Mouse (Mus musculus): ENCODE results near the gene Lypd8. TPM values are rescaled to one million over a fixed set of nuclear protein-coding genes. Genes with fewer than 3 reads are reported as not detected.
"Not testable (repeated sequence)": the region's sequence is repeated elsewhere in the genome, so short reads cannot be mapped to it uniquely, and the experiment has no call there.

Lypd8 gene
- total RNA-seq, 2 experiments from 2014 or later, result not detected

DNA sequence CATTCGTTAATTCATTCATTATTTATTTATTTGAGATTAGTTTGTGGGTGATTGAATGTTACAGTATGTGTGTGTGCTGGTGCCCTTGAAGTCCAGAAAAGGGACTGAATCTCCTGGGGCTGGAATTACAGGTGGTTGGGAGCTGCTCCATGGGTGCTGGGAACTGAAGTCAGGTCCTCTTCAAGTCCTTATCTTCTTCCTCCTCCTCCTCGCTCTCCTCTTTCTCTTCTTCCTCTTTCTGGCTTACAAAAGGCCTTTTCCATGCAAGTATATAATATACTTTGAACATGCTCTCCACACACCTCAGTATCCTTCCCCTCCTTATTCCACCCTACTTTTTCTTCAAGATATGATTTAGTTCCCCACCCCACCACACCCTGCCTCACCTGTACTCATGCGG is 21.8 kb upstream of the Lypd8 start:
- no peak for TF ChIP-seq CTCF (conservative IDR thresholded peaks at IDR 0.05)
- H3K27ac ChIP-seq, result no peak overlapping the region
- no peak overlapping the region for H3K4me3 ChIP-seq
- DNase-seq (ENCODE audit: low spot score in 2 of 2), result no peak

DNA sequence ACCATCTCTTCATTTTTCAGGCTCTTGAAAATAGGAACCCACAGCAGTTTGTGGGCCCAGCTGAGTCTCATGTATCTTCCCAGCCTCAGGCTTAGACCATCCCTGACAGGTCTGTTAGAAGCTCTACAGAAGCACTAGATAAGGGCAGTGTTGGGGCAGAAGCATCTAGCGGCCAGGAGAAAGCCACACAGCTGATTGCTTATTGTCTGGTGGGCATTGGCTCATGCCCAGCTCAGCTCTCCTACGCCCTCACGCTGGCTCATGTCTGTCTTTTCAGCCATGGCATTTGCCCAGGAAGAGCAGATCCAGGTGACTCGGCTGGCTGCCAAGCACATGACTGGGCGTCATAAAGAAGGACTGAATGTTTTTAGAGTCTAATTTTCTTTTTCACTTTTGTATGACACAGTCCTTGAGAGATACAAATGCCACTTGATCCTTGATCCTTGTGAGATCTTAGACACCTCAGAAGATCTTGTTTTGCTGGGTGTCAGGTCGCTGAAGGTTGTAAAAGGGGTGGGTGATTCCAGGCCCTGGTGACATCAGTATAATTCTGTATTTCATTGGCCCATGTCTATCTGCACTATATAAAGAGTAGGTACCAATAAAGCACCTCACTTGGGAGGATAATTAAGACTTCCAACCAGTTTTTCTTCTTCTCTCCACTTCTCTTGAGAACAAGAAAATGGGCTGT is 20.9 kb upstream of the Lypd8 start:
- no peak overlapping the region for H3K27ac ChIP-seq
- no peak for TF ChIP-seq CTCF (conservative IDR thresholded peaks at IDR 0.05)
- no peak overlapping the region for H3K4me3 ChIP-seq
- DNase-seq (ENCODE audit: low spot score in 2 of 2), result no peak

DNA sequence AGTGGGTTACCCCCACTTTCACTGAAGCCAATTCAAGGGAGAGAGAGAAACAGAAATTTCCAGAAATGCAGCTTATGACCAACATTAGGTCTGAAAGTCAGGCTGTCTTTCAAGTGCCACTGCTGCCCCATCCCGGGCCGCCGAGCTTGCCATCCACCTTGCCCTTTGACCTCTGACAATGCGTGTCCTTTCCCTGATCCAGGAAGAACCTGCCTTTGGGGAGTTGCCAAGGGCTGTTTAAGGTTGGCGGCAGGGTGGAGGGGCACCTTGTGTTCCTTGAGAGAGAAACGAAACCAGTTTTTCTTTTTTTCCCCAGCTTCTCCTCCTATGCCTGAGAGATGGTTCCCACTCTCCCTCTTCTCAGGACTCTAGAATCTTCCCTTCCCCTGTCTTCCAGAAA is 16.3 kb upstream of the Lypd8 start:
- DNase-seq (ENCODE audit: low spot score in 2 of 2); H3K4me3 ChIP-seq; H3K27ac ChIP-seq: not testable (repeated sequence)

DNA sequence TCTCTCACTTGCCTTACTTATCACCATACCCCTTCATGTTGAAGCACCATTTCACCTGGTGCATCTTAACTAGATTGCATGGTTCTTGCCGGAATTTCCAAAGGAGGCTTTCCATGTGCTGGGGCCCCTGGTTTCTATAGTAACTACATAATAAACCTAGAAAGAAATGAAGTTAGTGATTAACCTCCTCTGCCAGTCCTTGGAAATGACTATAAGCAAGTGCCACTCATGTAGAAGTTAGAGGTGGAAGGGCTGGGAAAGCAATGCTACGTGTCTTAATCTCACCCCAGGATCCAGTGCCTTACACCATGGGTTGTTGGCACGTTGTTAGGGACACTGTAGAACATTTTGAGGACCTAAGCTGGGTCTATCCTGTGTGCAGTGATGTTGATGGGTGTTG is 14.4 kb upstream of the Lypd8 start:
- no peak overlapping the region for H3K27ac ChIP-seq
- H3K4me3 ChIP-seq, result no peak overlapping the region
- no peak for DNase-seq (ENCODE audit: low spot score in 2 of 2)
- no peak for TF ChIP-seq CTCF (conservative IDR thresholded peaks at IDR 0.05)

GRCm38 (mm10) chr11:58366191-58366590 is 12.7 kb upstream of the Lypd8 start:
- H3K27ac ChIP-seq; DNase-seq (ENCODE audit: low spot score in 2 of 2); H3K4me3 ChIP-seq: not testable (repeated sequence)

- Histone ChIP-seq H3K27ac (no peak overlapping the region), H3K4me3 (no peak overlapping the region)
- TF ChIP-seq CTCF (conservative IDR thresholded peaks at IDR 0.05), result no peak
- DNase-seq (ENCODE audit: low spot score in 2 of 2), result no peak
These were observed 1.6 kb upstream of the Lypd8 start for GRCm38 (mm10) chr11:58377273-58377672.

DNA sequence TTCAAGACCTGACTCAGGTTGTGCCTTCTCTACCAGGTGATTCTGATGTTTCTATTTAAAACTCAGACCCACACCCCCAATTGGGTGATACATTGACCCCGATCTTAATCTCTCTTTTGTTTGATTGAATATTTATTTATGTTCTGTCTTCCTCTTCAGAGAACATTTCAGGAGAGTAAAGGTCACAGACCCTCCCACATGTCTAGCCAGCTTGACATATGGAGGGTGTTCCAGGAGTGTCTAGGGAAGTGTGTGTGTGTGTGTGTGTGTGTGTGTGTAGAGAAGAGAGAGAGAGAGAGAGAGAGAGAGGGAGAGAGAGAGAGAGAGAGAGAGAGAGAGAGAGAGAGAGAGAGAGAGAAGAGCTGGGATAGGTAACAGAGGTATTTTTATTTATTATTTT is 1.2 kb upstream of the Lypd8 start:
- DNase-seq (ENCODE audit: low spot score in 2 of 2), result no peak
- Histone ChIP-seq H3K4me3 (no peak overlapping the region), H3K27ac (no peak overlapping the region)
- no peak for TF ChIP-seq CTCF (conservative IDR thresholded peaks at IDR 0.05)

- no peak overlapping the region for H3K27ac ChIP-seq
- TF ChIP-seq CTCF (conservative IDR thresholded peaks at IDR 0.05), result no peak
- DNase-seq (ENCODE audit: low spot score in 2 of 2), result no peak
- H3K4me3 ChIP-seq, result no peak overlapping the region
These were observed 673 bp downstream of the Lypd8 start for GRCm38 (mm10) chr11:58379516-58379915.

DNA sequence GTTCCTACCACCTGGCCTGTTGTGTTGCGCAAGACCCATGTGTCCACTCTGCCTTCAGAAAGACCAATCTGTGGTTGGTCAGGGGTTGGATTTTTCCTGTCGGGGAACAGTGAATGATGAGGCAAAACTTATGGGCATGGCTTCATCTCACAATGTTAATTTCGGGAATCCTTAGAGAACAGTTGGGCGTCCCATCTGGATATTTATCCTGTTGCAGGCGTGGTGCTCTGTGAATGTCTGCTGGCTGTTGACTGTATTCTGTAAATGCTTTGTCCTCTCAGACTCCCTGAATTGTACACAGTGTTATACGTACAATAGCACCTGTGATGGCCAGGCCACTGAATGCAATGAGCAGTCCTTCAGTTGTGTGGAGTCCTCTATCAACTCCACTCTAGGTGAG is 3.6 kb downstream of the Lypd8 start:
- Histone ChIP-seq H3K4me3 (no peak overlapping the region), H3K27ac (no peak overlapping the region)
- peak; percentile 58 to 67 for DNase-seq (ENCODE audit: low spot score in 2 of 2)
- no peak for TF ChIP-seq CTCF (conservative IDR thresholded peaks at IDR 0.05)

DNA sequence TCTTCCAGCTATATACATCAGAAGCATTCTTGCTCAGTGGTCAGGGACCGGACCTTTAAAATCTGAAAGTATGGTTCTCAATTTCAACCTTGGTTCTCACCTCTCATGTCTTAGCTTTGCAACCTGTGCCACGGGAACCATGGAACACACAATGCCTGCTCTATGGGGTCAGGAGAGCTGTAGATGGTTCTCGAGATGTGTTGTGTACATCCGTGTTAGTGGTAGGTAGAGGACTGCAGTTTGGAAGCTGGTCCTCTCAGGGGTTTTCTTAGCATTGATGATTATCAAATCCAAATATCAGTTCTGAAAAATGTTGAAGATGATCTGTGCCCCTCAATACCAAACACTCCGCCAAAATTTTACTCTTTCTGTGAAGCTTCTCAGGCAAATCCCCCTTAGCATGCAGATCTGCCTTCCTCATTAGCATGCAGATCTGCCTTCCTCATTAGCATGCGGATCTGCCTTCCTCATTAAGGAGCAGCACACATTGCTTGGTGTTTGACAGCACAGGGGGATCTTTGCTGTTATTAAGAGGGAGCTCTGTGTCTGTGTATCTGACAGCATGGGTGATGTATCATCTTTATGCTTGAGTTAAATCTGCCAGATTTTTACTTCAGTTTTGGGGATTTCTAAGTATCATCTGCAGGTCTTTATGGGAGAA is 21.3 kb downstream of the Lypd8 start:
- Histone ChIP-seq H3K4me3 (no peak overlapping the region), H3K27ac (no peak overlapping the region)
- TF ChIP-seq CTCF (conservative IDR thresholded peaks at IDR 0.05), result no peak
- no peak for DNase-seq (ENCODE audit: low spot score in 2 of 2)

DNA sequence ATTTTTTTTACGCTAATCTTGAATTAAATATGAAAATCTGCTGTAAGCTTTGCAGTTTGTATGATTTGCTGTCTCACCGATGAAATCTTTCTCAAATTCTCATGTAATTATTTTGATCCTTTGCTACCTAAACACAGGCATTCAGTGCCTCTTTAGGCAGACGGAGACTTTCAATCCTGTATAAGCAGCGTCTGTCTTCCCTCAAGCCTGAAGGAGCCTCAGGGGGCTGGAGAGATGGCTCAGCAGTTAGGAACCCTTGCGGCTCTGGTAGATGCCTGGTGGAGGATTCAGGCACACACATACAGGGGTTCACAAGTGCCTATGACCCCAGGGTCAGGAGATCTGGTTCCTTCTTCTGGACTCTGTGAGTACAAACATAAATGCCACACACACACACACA is 21.8 kb downstream of the Lypd8 start:
- no peak overlapping the region for H3K27ac ChIP-seq
- no peak overlapping the region for H3K4me3 ChIP-seq
- no peak for DNase-seq (ENCODE audit: low spot score in 2 of 2)
- TF ChIP-seq CTCF (conservative IDR thresholded peaks at IDR 0.05), result no peak

- no peak for TF ChIP-seq CTCF (conservative IDR thresholded peaks at IDR 0.05)
- no peak overlapping the region for H3K27ac ChIP-seq
These were observed 29.2 kb downstream of the Lypd8 start for GRCm38 (mm10) chr11:58408066-58408465.

DNA sequence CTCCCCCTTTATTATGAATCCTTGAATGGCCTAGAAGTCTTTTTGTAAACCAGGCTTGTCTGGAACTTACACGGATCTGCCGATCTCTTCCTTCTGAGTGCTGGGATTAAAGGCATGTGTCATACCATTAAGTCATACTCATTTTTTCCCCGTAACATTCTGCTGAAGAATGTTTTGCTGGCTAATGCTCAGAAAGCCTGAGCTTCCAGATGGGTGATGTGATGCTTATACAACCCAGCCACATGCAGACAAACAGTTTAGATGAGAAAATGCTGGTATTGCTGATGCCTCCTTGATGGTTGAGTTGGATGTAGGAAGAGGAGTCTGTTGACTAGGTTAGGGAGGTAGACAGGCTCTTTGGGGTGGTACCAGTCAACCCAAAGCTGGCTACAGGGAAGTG is 39.5 kb downstream of the Lypd8 start:
- peak; percentile 18 to 46 for DNase-seq (ENCODE audit: low spot score in 2 of 2)
- Histone ChIP-seq H3K4me3 (no peak overlapping the region), H3K27ac (no peak overlapping the region)
- TF ChIP-seq CTCF (conservative IDR thresholded peaks at IDR 0.05), result no peak

More at GRCm38 (mm10) chr11:58408066-58408465, 29.2 kb downstream of the Lypd8 start:
- no peak for DNase-seq (ENCODE audit: low spot score in 2 of 2)
- H3K4me3 ChIP-seq, result no peak overlapping the region

- no peak within 1 kb of the TSS for H3K27ac ChIP-seq
- H3K4me3 ChIP-seq, result no peak within 1 kb of the TSS
- no peak for DNase-seq (ENCODE audit: low spot score in 2 of 2)
- TF ChIP-seq CTCF (conservative IDR thresholded peaks at IDR 0.05), result no peak
These were observed 42.0 kb downstream of the Lypd8 start, which contains the start of gene 1810065E05Rik for GRCm38 (mm10) chr11:58420815-58421214. 1810065E05Rik (plus strand) TSS chr11:58421111.

All from layer of hippocampus, adult 2 months (tissue).